Mouse (Mus musculus) 3T3-L1 (cell line): Measurements from ENCODE around the gene Slc25a11.

ENCODE experiments used
- DNase-seq: peaks from one replicate; pipeline ENCODE4 v3.0.0-alpha.2; 2015; ENCODE audit warnings: low read depth, low spot score

Slc25a11 gene

DNA sequence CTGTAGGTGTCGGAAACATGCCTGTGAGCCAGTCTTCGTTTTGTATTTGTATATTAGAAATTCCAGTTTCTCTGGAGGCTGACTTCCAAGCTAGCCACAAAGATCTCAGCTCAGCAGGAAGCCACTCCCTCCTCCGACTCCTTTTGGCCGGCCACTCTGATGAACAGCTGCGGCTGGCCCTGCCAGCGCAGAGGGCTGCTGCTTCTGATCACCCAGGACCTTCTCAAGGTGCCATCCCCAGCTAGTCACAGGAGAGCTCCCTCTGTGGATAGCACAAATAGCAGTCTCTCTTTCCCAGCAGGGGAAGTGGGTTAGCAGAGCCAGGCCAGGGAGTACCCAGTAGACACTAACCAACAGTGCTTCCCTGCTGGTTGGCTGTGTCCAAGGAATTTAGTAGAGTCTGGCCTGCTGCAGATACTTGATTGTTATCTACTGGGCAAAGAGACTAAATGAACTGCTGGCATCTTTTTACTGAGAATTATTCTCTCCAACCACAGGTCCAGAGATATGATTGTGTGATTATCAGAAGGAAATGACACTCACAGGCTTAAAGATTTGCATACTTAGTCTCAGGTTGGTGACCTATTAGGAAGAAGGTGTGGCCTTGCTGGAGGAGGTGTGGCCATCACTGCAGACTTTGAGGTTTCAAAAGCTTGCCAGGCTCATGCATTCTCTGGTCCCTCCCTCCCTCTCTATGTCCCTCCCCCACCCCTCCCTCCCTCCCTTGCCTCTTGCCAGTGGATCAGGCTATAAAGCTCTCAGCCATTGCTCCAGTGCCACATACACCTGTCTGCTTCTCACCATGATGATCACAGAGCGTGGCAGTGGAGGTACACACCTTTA, 25.1 kb downstream of the Slc25a11 start:
- DNase-seq, result peak; percentile 19

DNA sequence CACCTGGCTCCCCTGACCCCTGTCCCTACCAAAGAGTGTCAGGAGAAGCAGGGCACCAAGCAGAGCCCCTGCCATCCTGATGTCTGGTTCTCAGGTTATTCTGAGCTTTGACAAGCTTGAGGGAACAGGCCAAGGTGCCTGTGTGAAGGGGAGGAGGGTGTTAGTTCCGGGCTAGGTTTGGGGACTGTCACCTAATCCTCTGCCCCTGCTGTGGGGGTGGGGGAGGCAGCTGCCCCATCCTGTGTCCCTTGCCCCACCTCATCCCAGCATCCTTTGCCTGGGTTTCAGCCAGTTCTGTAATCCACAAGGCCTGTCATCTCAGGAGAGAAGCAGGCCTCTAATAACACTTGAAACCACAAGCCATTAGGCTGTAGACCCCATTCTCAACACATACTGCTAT, 28.2 kb downstream of the Slc25a11 start, which contains the start of gene Chrne:
Gene Chrne (minus strand): TSS at position 116 of the 400 bp plus-strand sequence.
- DNase-seq, result no peak

DNA sequence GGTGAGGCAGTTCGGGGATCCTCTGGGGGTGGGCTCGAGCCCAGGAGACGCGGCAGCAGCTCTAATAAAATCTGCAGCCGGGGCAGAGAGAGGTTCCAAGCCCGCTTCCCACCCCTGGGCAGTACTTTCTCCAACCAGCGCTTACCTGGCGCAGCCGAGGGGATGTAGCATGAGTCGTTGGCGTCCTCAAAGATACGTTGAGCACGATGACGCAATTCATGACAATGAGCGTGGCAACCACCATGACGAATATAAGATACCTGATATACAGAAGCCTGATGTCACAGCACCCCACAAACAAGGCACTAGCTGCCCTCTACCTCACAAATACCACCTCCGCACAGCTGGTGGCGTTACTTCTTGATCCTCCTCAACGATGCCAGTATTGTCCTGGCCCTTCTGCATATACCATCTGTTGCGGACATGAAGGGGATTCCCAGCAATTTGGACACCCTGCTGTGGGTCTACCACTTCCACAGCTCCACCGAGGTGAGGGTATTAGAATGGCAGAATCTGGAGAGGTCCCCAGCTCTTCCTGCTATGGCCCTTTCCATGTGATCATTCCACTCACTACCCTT, 31.7 kb downstream of the Slc25a11 start, which contains the start of gene 4930544D05Rik:
Gene 4930544D05Rik (plus strand): TSS at position 333 of the 578 bp plus-strand sequence.
- no peak for DNase-seq

DNA sequence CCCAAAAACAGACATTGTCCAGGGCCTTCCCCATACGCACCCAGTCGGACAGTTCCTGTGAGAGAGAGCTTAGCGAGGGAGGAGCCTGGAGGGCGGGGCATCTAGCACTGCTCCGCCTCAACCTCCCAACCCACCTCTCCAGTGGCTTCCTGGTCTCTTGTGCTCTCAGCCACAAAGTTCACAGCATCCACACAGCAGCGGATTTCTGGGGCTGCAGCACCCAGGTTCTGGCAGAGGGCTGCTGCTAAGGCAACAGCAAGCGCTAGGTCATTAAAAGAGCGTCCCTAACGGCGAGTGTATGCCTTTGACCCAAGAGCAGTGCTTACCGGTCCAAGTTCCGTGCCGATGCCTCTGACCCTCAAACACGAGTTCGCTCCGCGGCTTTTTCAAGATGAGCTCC, 32.2 kb downstream of the Slc25a11 start:
- DNase-seq, result no peak

DNA sequence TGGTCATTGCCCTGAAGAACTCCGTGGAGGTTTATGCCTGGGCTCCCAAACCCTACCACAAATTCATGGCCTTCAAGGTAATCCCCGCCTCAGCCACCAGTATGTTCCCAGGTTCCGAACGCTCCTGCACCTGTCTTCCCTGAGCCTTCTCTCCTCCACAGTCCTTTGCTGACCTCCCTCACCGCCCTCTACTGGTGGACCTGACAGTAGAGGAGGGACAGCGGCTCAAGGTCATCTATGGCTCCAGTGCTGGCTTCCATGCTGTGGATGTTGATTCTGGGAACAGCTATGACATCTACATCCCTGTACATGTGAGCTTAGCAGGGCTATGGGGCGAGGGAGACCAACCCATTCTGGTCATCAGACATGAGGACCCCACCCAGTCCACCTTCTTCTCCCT, 34.8 kb downstream of the Slc25a11 start:
- no peak for DNase-seq

DNA sequence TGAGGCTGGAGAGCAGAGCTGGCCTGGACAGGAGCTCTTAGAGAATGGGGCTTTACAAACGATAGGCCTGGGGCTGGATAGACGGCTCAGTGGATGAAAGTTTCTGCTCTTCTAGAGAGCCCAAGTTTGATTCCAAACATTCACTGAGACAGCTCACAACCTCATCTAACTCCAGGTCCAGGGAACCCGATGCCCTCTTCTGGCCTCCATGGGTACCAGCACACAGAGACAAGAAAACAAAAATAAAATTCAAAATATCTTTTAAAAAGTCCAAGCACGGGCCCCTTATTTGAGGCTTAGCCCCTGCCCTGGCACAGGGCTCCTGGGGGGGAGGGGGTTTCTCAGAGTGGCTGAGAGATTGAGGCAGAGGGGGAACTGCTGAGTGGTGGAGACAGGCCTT, 36.5 kb downstream of the Slc25a11 start:
- peak; percentile 40 for DNase-seq

DNA sequence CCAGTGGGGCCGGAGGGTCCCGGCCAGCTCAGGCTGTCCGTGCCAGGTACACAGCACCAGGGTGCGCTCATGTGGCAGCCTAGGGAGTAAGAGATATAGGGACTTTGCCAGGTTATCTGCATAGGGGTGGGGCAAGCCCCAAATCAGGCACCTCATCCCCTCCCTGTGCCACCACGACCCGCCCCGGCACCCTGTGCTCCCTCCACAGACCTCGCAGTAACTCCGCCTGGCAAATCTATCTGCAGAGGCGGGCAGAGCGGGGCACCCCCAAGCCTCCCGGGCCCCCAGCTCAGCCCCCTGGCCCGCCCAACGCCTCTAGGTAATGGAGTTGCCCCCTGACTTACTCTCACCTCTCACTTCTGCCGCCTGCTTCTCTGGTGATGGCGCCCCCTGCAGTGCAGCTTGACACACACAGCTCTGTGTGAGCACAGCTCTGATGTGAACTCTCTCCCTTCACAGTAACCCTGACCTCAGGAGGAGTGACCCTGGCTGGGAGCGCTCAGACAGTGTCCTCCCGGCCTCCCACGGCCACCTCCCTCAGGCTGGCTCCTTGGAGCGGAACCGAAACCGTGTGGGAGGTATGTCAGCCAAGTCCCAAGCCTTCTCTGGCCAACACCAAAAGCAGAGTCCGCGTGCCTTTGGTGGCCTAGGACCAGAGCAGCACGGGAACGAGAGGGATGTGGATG, 38.8 kb downstream of the Slc25a11 start:
- DNase-seq, result no peak

DNA sequence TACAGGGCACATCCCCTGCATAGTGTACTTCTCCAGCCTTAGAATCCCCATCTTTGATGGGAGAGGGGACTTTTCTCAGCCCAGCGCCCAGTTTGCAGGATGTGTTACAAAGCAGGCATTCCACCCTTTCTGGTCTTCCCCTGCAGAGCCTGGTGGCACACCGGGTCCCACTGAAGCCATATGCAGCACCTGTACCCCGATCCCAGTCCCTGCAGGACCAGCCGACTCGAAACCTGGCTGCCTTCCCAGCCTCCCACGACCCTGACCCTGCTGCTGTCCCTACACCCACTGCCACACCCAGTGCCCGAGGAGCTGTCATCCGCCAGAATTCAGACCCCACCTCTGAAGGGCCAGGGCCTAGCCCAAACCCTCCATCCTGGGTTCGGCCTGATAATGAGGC, 39.7 kb downstream of the Slc25a11 start:
- DNase-seq, result no peak

DNA sequence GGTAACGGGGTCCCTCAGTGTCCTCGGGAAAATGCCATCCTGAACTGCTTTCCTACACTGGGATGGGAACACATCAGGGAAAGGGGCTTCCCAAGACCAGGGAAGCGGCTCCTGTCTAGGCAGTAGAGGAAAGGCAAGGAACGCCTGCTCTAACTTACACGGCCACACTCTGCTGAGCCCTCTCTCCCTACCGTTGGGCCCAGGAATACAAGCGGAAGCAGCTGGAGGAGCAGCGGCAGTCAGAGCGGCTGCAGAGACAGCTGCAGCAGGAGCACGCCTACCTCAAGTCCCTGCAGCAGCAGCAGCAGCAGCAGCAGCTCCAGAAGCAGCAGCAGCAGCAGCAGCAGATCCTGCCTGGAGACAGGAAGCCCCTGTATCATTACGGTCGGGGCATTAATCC, 40.6 kb downstream of the Slc25a11 start:
- DNase-seq, result no peak

DNA sequence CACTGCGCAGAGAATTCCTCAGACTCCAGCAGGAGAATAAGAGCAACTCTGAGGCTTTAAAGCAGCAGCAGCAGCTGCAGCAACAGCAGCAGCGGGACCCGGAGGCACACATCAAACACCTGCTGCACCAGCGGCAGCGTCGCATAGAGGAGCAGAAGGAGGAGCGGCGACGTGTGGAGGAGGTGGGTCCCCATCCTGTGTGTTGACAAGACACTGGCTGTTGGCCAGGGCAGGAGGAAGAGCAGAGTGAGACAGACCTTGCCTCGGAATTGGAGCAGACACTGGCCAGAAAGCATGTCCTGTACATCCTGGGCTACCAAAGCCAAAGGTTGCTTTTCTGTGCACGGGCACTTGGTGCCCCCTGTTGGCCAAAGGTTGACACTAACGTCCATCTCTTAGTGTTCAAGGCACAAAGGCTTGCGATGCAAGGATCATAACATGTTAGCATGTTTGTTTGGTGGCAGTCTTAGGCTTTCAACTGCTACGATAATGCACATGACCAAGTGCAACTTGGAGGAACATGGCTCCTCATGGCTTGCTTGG, 42.2 kb downstream of the Slc25a11 start:
- DNase-seq, result peak; percentile 84

DNA sequence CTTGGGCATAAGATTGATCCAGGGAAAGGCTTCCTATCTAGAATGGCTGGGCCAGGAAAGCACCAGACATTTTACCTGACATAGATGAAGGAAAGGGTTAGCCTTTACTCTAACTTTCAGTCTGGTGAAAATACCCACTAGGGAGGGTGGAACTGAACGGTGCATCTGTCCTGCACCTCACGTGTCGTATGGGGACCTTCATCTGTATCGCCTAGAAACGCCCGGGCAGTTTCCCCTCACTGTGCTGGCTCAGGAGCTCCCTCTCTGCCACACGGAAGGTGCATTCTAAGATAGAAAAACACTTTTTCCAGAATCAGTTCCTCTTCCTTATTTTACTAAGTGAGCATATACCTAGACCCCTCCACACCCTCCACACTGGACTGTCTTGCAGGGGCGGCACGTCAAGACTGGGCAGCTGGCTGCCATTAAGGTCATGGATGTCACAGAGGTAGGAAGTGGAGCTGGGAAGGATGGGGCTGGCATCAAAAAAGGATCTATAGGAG, 48.8 kb downstream of the Slc25a11 start:
- no peak for DNase-seq

DNA sequence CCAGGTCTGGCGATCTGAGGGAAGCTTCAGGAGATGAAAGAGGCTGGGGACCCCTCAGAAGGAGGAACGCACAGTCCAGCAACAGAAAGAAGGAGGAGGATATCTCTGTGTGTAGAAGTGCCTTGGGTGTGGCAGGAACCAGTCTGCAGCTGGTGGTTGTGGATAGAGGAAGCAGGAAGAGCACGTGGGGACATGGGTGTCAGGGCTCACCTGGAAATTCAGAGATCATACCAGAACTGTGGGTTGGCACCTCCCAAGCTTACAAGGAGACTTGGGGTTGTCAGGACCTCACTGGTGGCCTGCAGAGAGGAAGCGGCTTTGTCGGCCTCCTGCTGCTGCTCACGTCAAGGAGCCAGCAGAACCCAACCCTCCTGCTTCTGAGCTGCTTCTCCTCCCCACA, 50.0 kb downstream of the Slc25a11 start:
- no peak for DNase-seq

DNA sequence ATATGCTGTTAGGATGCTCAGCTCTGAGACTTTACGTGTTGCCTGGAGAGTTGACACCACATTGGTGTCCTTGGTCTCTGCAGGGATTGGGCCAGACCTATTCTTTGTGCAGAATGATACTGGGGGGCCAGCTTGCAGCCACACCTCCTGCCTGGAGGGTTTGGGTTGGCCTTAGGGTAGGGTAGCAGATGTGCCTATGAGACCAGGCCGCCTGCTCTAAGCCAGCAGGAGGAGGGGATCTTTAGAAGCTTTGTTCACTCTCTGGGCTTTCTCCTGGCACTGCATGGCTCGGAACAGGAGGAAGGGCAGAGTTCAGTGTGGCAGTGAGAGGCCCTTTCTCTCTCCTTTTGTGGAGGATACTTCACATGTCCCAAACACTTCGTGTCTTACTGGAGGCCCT, 51.2 kb downstream of the Slc25a11 start:
- DNase-seq, result no peak

DNA sequence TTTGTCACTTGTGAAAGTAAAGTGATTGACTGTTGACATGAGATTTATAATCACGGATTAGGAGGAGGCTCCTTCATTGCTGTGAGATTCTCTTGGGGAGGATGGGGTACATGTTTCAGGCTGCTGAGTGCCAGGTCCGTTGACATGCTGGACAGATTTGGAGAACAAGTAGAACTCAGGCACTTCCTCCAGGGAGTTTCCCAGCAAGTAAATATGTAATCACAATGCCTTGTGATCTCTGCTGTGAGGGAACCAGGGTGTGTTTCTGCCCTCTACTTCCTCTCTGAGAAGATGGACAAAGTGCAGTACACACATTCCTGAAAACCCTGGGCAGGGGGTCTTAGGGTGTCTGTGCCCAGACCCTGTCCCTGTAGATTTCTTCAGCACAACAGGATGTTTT, 51.6 kb downstream of the Slc25a11 start:
- no peak for DNase-seq

DNA sequence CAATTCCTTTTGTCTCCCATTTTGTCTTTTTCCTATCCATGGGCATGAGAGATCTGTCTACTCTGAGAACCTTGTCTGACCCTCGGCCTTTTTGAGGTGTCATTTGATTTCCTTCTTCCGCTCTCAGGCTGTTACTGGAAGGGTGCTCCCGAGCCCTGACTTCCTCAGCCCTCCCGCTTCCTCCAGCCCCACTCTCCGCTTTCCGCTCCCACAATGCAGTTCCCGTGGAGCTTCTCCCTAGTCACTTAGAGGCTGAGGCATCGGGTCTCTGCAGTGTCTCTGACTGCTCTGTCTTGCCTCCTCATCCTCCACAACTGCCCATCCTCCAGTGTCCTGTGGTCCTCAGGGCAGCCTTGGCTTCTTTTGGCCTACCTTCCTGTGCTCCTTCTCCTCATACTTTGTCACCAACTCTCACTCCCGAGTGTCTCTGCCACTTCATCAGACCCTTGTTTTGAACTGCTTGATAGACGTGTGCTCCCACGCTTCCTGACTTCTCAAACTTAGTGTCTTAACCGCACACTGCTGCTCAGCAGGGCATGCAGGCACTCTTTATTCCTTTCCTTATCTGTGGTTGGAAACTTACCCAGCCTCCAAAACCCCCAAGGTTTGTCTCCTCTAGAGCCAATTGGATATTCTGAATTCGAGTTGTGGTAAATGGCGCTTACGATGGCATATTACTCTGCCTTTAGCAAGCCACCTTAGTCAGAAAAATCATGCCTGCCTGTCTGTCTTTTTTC, 52.9 kb downstream of the Slc25a11 start:
- DNase-seq, result no peak
